Mouse (Mus musculus) gastrocnemius, postnatal 36 days (tissue): ENCODE data around the gene Uncx. TPM values are rescaled to one million over a fixed set of nuclear protein-coding genes. Genes with fewer than 3 reads are reported as not detected.

ENCODE experiments used
- DNase-seq, 2 experiments: peaks; one replicate each; pipeline ENCODE4 v3.0.0; 2022
- intact Hi-C: fragments of 180-260 bp; cut with DNase I; formaldehyde crosslinking; loops from one replicate; pipeline ENCODE4 v1.15.1; 2025
- total RNA-seq, 2 experiments: library from RNA; stranded (reverse); gene quantifications; 2 replicates each; pipeline ENCODE4 v1.2.3; 2021

The Uncx gene
- total RNA-seq, 2 experiments from 2014 or later, result not detected

GRCm38 (mm10) chr5:139593746-139594145 is 50.5 kb downstream of the Uncx start:
- no peak for DNase-seq
- intact Hi-C loops, result no loop called here

- intact Hi-C loops, result no loop called here
- no peak for DNase-seq
Measured at GRCm38 (mm10) chr5:139595001-139595400, 51.7 kb downstream of the Uncx start.

Other genes starting within 250 kb of the Uncx start
- 1 to 10 TPM; 1.6 to 1.7 TPM for gene Adap1, start 217.9 kb upstream of the Uncx start, total RNA-seq
- gene Cox19, start 192.1 kb upstream of the Uncx start, total RNA-seq, result 10 to 100 TPM; 52.8 to 68.3 TPM
- gene Cyp2w1, start 190.9 kb upstream of the Uncx start, total RNA-seq, result not detected
- 10 to 100 TPM; 25.3 to 30.4 TPM for gene Gpr146, start 165.8 kb upstream of the Uncx start, total RNA-seq
- gene C130050O18Rik, start 138.2 kb upstream of the Uncx start, total RNA-seq, result under 1 TPM; 0.13 to 0.35 TPM
- gene Gper1, start 120.3 kb upstream of the Uncx start, total RNA-seq, result 1 to 10 TPM; 1.1 to 1.2 TPM
- gene 3110082I17Rik, start 83.0 kb upstream of the Uncx start, total RNA-seq, result 1 to 10 TPM; 6.1 to 9.2 TPM
- gene Zfand2a, start 58.9 kb upstream of the Uncx start, total RNA-seq, result 1 to 10 TPM; 6.9 to 7.6 TPM
- under 1 TPM; 0.52 to 0.94 TPM for gene Micall2, start 192.8 kb downstream of the Uncx start, total RNA-seq
- 10 to 100 TPM; 27.4 to 31.2 TPM for gene Ints1, start 232.2 kb downstream of the Uncx start, total RNA-seq
- 10 to 100 TPM; 16.6 to 21.4 TPM for gene Mafk, start 248.0 kb downstream of the Uncx start, total RNA-seq